Mouse (Mus musculus) left cerebral cortex, adult 11 months (tissue): ENCODE measurements around the gene 6430548M08Rik.
A peak's percentile ranks its signal among the peaks of the same experiment; 100 is the strongest.

ENCODE experiments used
- DNase-seq: peaks from one replicate; pipeline ENCODE4 v3.0.0; 2022; ENCODE audit warnings: low spot score

6430548M08Rik gene

GRCm38 (mm10) chr8:120181861-120182414 lies 68.0 kb downstream of the 6430548M08Rik start:
- DNase-seq, result no peak

GRCm38 (mm10) chr8:120184366-120184765 lies 70.4 kb downstream of the 6430548M08Rik start:
- no peak for DNase-seq

GRCm38 (mm10) chr8:120184850-120185792 lies 71.2 kb downstream of the 6430548M08Rik start:
- no peak for DNase-seq

GRCm38 (mm10) chr8:120186454-120186853 lies 72.5 kb downstream of the 6430548M08Rik start:
- DNase-seq, result no peak

GRCm38 (mm10) chr8:120188510-120188909 lies 74.6 kb downstream of the 6430548M08Rik start:
- DNase-seq, result no peak

- DNase-seq, result no peak
Observed at GRCm38 (mm10) chr8:120189440-120189839, 75.5 kb downstream of the 6430548M08Rik start.

GRCm38 (mm10) chr8:120190107-120190809 lies 76.3 kb downstream of the 6430548M08Rik start:
- no peak for DNase-seq

- DNase-seq, result peak; percentile 79
Observed at GRCm38 (mm10) chr8:120190810-120191413, 77.0 kb downstream of the 6430548M08Rik start.

GRCm38 (mm10) chr8:120191633-120192032 lies 77.7 kb downstream of the 6430548M08Rik start:
- no peak for DNase-seq

- DNase-seq, result no peak
Observed at GRCm38 (mm10) chr8:120192118-120192517, 78.2 kb downstream of the 6430548M08Rik start.

GRCm38 (mm10) chr8:120201351-120201750 lies 87.4 kb downstream of the 6430548M08Rik start:
- DNase-seq, result no peak

GRCm38 (mm10) chr8:120202546-120202945 lies 88.6 kb downstream of the 6430548M08Rik start:
- DNase-seq, result no peak

- DNase-seq, result no peak
Observed at GRCm38 (mm10) chr8:120204736-120205360, 90.9 kb downstream of the 6430548M08Rik start.

GRCm38 (mm10) chr8:120205916-120206315 lies 92.0 kb downstream of the 6430548M08Rik start:
- no peak for DNase-seq

- DNase-seq, result no peak
Observed at GRCm38 (mm10) chr8:120207364-120207763, 93.4 kb downstream of the 6430548M08Rik start.

GRCm38 (mm10) chr8:120208113-120208512 lies 94.2 kb downstream of the 6430548M08Rik start:
- DNase-seq, result no peak

- DNase-seq, result no peak
Observed at GRCm38 (mm10) chr8:120211345-120211744, 97.4 kb downstream of the 6430548M08Rik start.

- DNase-seq, result no peak
Observed at GRCm38 (mm10) chr8:120212596-120212995, 98.6 kb downstream of the 6430548M08Rik start.

GRCm38 (mm10) chr8:120213229-120213628 lies 99.3 kb downstream of the 6430548M08Rik start:
- no peak for DNase-seq

- no peak for DNase-seq
Observed at GRCm38 (mm10) chr8:120213939-120214338, 100.0 kb downstream of the 6430548M08Rik start.
